Mouse (Mus musculus): ENCODE data around the gene Gm20696. TPM values are rescaled to one million over a fixed set of nuclear protein-coding genes. Genes with fewer than 3 reads are reported as not detected.

Gene Gm20696
- polyA plus RNA-seq, 1 experiment from 2014 or later, result 2.7 TPM

DNA sequence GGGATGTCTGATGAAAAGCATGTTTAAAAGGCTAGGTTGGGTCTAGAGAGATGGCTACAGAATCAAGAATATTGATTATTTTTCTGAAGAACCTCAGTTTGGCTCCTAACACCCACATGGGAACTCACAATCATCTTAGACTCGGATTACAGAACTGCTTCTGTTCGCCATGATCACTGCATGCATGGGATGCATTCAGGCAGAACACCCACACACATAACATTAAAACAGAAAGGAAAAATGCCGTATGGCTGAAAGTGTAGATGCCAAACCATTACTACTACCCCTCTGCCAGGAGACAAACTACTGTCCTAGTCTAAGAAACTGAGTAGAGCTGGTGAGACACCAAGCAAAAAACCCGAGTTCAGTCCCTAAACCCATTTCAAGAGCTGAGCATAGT lies 336.4 kb downstream of the Gm20696 start:
- 86% methylated on average over 4 of the region's 4 CpGs for WGBS

GRCm38 (mm10) chr6:99328634-99329033 lies 338.0 kb downstream of the Gm20696 start:
- peak overlapping the region; percentile 69 for H3K27ac ChIP-seq
- H3K27me3 ChIP-seq (replicated peaks), result no peaks in the 10 kb centered on the region
- H3K9ac ChIP-seq, result no peak overlapping the region
- no peaks in the 10 kb centered on the region for H3K9me3 ChIP-seq
- H3K4me2 ChIP-seq (replicated peaks), result no peak overlapping the region
- ATAC-seq, result peak; percentile 90
- 24% methylated on average over 2 of the region's 2 CpGs for WGBS
- no peak overlapping the region for H3K4me3 ChIP-seq (replicated peaks)
- 0 out of 2 replicates have a peak, but pooled peaks cover 5% of the 10 kb centered on the region for H3K4me1 ChIP-seq (replicated peaks)
- no peaks in the 10 kb centered on the region for H3K36me3 ChIP-seq

More for the DNA sequence above, 336.4 kb downstream of the Gm20696 start:
- Histone ChIP-seq H3K9me3 (no peaks in the 10 kb centered on the region), H3K4me1 (replicated peaks) (0 out of 2 replicates have a peak, but pooled peaks cover 5% of the 10 kb centered on the region), H3K4me3 (replicated peaks) (no peak overlapping the region), H3K4me2 (replicated peaks) (no peak overlapping the region), H3K27ac (no peak overlapping the region), H3K27me3 (replicated peaks) (no peaks in the 10 kb centered on the region), H3K9ac (no peak overlapping the region), H3K36me3 (no peaks in the 10 kb centered on the region)
- no peak for ATAC-seq

- Histone ChIP-seq H3K4me2 (replicated peaks) (no peak overlapping the region), H3K9ac (no peak overlapping the region), H3K4me1 (replicated peaks) (0 out of 2 replicates have a peak, but pooled peaks cover 5% of the 10 kb centered on the region), H3K27ac (no peak overlapping the region), H3K9me3 (no peaks in the 10 kb centered on the region), H3K4me3 (replicated peaks) (no peak overlapping the region), H3K36me3 (no peaks in the 10 kb centered on the region), H3K27me3 (replicated peaks) (no peaks in the 10 kb centered on the region)
- ATAC-seq, result no peak
- 62% methylated on average over 6 of the region's 6 CpGs for WGBS
Measured at GRCm38 (mm10) chr6:99328146-99328545, 338.5 kb downstream of the Gm20696 start.

DNA sequence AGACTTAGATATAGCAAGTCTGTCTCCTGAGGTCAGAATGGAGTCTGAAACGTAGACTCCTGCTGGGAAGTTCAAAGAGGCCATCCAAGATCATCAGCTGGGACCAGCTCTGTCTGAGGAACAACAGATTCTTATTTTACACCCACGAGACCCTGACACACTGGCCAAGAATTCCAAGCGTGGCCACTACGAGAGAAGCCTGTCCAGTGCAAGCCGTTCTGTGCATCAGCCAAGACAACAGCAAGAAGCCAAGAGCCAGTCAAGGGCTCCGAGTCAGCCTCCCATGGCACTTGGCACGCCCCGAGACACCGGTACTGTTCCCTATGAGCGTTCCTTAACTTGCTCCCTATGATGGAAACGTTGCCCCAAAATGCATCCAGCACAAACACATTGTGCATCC lies 338.9 kb downstream of the Gm20696 start:
- Histone ChIP-seq H3K4me3 (replicated peaks) (no peak overlapping the region), H3K9ac (no peak overlapping the region), H3K4me2 (replicated peaks) (no peak overlapping the region), H3K27ac (no peak overlapping the region), H3K9me3 (no peaks in the 10 kb centered on the region), H3K27me3 (replicated peaks) (no peaks in the 10 kb centered on the region), H3K4me1 (replicated peaks) (0 out of 2 replicates have a peak, but pooled peaks cover 5% of the 10 kb centered on the region), H3K36me3 (no peaks in the 10 kb centered on the region)
- WGBS, result 71% methylated on average over 11 of the region's 11 CpGs
- no peak for ATAC-seq

DNA sequence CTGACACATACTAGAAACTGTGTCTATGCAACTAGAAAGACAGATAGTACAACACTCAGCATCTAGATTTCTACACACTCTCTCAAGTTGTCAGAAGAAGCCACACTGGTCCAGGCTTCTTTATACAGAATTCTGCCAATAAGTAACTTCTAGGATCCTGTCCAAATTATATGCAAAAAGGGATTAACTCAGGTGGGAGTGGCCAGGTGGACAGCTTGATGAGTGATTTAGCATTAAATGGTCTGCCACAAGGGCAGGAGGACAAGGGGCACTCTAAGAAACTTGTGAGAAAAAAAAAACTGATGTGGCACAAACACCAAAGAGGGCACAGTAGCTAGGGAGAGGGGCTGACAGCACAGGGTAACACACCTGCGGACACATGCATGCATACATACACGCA lies 340.7 kb downstream of the Gm20696 start:
- Histone ChIP-seq H3K27ac (no peak overlapping the region), H3K9me3 (no peaks in the 10 kb centered on the region), H3K4me2 (replicated peaks) (no peak overlapping the region), H3K36me3 (no peaks in the 10 kb centered on the region), H3K4me1 (replicated peaks) (0 out of 2 replicates have a peak, but pooled peaks cover 5% of the 10 kb centered on the region), H3K4me3 (replicated peaks) (no peak overlapping the region), H3K9ac (no peak overlapping the region), H3K27me3 (replicated peaks) (no peaks in the 10 kb centered on the region)
- WGBS, result 90% methylated on average over 2 of the region's 2 CpGs
- ATAC-seq, result no peak

DNA sequence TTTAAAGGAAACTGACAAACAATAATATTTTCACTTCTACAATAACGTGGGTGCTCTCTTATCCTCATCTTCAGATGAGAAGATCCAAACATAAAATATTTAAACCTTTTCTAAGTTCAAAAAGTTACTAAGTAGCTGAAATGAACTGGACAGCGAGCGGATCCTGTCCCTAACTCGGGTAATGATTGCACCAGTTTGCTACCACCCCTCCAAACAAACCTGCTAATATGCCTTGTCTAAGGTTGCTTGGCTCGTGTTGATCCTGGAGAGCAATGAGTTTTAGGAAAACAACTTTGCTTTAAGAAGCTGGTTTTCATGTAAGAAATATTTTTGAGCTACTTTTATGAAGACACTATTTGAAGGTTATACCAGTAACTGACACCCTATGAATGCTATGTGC lies 341.1 kb downstream of the Gm20696 start:
- Histone ChIP-seq H3K9ac (no peak overlapping the region), H3K4me3 (replicated peaks) (no peak overlapping the region), H3K9me3 (no peaks in the 10 kb centered on the region), H3K27me3 (replicated peaks) (no peaks in the 10 kb centered on the region), H3K27ac (no peak overlapping the region), H3K36me3 (no peaks in the 10 kb centered on the region), H3K4me2 (replicated peaks) (no peak overlapping the region), H3K4me1 (replicated peaks) (0 out of 2 replicates have a peak, but pooled peaks cover 5% of the 10 kb centered on the region)
- no peak for ATAC-seq
- 76% methylated on average over 5 of the region's 5 CpGs for WGBS

GRCm38 (mm10) chr6:99322132-99322904 lies 344.3 kb downstream of the Gm20696 start:
- no peak for ATAC-seq
- peaks cover 8% of the 10 kb centered on the region; the same call in 1 of the 2 replicates for H3K4me1 ChIP-seq (replicated peaks)
- H3K9me3 ChIP-seq, result no peaks in the 10 kb centered on the region
- H3K27ac ChIP-seq, result no peak overlapping the region
- WGBS, result 80% methylated on average over 8 of the region's 8 CpGs
- H3K36me3 ChIP-seq, result no peaks in the 10 kb centered on the region
- no peak overlapping the region for H3K4me2 ChIP-seq (replicated peaks)
- H3K4me3 ChIP-seq (replicated peaks), result no peak overlapping the region
- H3K27me3 ChIP-seq (replicated peaks), result no peaks in the 10 kb centered on the region
- H3K9ac ChIP-seq, result no peak overlapping the region

DNA sequence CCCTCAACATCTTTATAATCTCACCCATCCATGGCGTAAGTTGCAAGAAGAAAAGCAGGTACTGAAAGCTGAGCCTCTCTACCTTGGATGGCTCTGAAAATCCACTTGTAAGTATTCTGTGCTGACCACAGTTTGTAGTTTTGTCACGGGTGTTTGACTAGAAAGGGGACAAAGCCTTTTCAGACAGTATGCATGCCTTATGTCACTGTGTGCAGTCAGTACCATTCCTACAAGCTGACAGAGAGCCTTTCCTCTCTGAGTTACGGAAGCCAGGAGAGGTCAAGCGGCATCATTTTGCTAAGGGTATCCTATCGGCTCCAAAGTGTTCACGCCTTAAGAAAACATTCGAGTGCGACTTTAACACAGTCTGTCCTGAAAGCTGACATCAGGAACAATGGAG lies 346.2 kb downstream of the Gm20696 start:
- H3K9ac ChIP-seq, result no peak overlapping the region
- H3K4me2 ChIP-seq (replicated peaks), result no peak overlapping the region
- WGBS, result 61% methylated on average over 8 of the region's 8 CpGs
- H3K9me3 ChIP-seq, result no peaks in the 10 kb centered on the region
- H3K36me3 ChIP-seq, result no peaks in the 10 kb centered on the region
- no peak overlapping the region for H3K4me3 ChIP-seq (replicated peaks)
- no peaks in the 10 kb centered on the region for H3K27me3 ChIP-seq (replicated peaks)
- H3K27ac ChIP-seq, result no peak overlapping the region
- no peak for ATAC-seq
- peaks cover 11% of the 10 kb centered on the region; the same call in 1 of the 2 replicates for H3K4me1 ChIP-seq (replicated peaks)

- ATAC-seq, result no peak; the same call in 1 of the 2 replicates
- Histone ChIP-seq H3K36me3 (no peaks in the 10 kb centered on the region), H3K9ac (no peak overlapping the region), H3K4me3 (replicated peaks) (no peak overlapping the region), H3K27ac (no peak overlapping the region), H3K4me2 (replicated peaks) (no peak overlapping the region), H3K9me3 (no peaks in the 10 kb centered on the region), H3K4me1 (replicated peaks) (peaks cover 11% of the 10 kb centered on the region; the same call in 1 of the 2 replicates), H3K27me3 (replicated peaks) (no peaks in the 10 kb centered on the region)
- WGBS, result 78% methylated on average over 19 of the region's 19 CpGs
Measured at GRCm38 (mm10) chr6:99319415-99320405, 346.9 kb downstream of the Gm20696 start.

DNA sequence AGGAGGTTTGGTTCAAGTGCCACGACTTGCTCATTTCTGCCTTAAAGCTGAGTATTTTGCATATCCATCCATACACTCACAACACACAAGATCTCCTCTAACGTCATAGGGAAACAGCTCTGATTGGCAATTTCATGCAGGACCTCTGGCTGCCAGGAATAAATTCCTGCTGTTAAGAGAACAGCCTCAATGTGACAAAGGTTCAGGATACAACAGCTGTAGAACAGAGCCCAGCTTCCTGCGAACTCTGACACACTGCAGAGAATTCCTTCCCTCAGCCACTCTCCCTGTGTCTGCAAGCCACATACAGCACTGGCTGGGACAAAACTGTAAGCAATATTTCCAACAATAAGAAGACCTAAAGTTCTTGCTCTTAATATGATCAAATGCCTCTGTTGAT lies 351.9 kb downstream of the Gm20696 start:
- H3K9ac ChIP-seq, result no peak overlapping the region
- no peak overlapping the region for H3K27ac ChIP-seq
- H3K4me1 ChIP-seq (replicated peaks), result peaks cover 7% of the 10 kb centered on the region; the same call in 1 of the 2 replicates
- H3K9me3 ChIP-seq, result no peaks in the 10 kb centered on the region
- H3K27me3 ChIP-seq (replicated peaks), result no peaks in the 10 kb centered on the region
- H3K4me2 ChIP-seq (replicated peaks), result no peak overlapping the region
- no peak overlapping the region for H3K4me3 ChIP-seq (replicated peaks)
- no peak for ATAC-seq
- 53% methylated on average over 3 of the region's 3 CpGs for WGBS
- no peaks in the 10 kb centered on the region for H3K36me3 ChIP-seq

- no peaks in the 10 kb centered on the region for H3K9me3 ChIP-seq
- H3K36me3 ChIP-seq, result no peaks in the 10 kb centered on the region
- H3K4me3 ChIP-seq (replicated peaks), result no peak overlapping the region
- no peak overlapping the region for H3K9ac ChIP-seq
- no peaks in the 10 kb centered on the region for H3K27me3 ChIP-seq (replicated peaks)
- 69% methylated on average over 12 of the region's 12 CpGs for WGBS
- ATAC-seq, result no peak
- H3K27ac ChIP-seq, result no peak overlapping the region
- no peaks in the 10 kb centered on the region for H3K4me1 ChIP-seq (replicated peaks)
- no peak overlapping the region for H3K4me2 ChIP-seq (replicated peaks)
Measured at GRCm38 (mm10) chr6:99310529-99310928, 356.1 kb downstream of the Gm20696 start.

GRCm38 (mm10) chr6:99310171-99310500 lies 356.5 kb downstream of the Gm20696 start:
- no peak overlapping the region for H3K4me3 ChIP-seq (replicated peaks)
- H3K4me1 ChIP-seq (replicated peaks), result no peaks in the 10 kb centered on the region
- WGBS, result 73% methylated on average over 3 of the region's 3 CpGs
- no peak overlapping the region for H3K27ac ChIP-seq
- no peak overlapping the region for H3K4me2 ChIP-seq (replicated peaks)
- no peak overlapping the region for H3K9ac ChIP-seq
- no peaks in the 10 kb centered on the region for H3K27me3 ChIP-seq (replicated peaks)
- H3K36me3 ChIP-seq, result no peaks in the 10 kb centered on the region
- H3K9me3 ChIP-seq, result no peaks in the 10 kb centered on the region
- no peak for ATAC-seq

All from intestine, embryonic 15.5 days (tissue).